Mouse (Mus musculus) c-Kit-positive CD71-negative TER-119-negative erythroid progenitor cells, embryonic 14.5 days (primary cell): ENCODE measurements at regions not wholly inside any gene's neighbourhood (a gene's known extent, or its start where the extent isn't known, plus 50 kb on each side); places are given as distances from the start of the nearest gene placed in this dataset.

Experiments used
- DNase-seq: peaks from one replicate; pipeline ENCODE4 v3.0.0-alpha.2; 2013; ENCODE audit warnings: low read depth

- DNase-seq: no peak
Observed at GRCm38 (mm10) chr14:67626181-67626580, 1617.2 kb upstream of the Gulo start.

- DNase-seq: no peak
Observed at GRCm38 (mm10) chr14:67623841-67624480, 1615.0 kb upstream of the Gulo start.

GRCm38 (mm10) chr14:67622911-67623310 lies 1613.9 kb upstream of the Gulo start:
- no peak for DNase-seq

GRCm38 (mm10) chr14:67621486-67621885 lies 1612.5 kb upstream of the Gulo start:
- DNase-seq: no peak

- peak; percentile 10 for DNase-seq
Observed at GRCm38 (mm10) chr14:67620854-67621476, 1612.0 kb upstream of the Gulo start.

- no peak for DNase-seq
Observed at GRCm38 (mm10) chr14:67619571-67619970, 1610.6 kb upstream of the Gulo start.

GRCm38 (mm10) chr14:67614369-67614768 lies 1605.4 kb upstream of the Gulo start:
- DNase-seq: no peak

GRCm38 (mm10) chr14:67613691-67614090 lies 1604.7 kb upstream of the Gulo start:
- no peak for DNase-seq

- no peak for DNase-seq
Observed at GRCm38 (mm10) chr14:67613221-67613620, 1604.2 kb upstream of the Gulo start.

GRCm38 (mm10) chr14:67612471-67612870 lies 1603.5 kb upstream of the Gulo start:
- DNase-seq: no peak

- DNase-seq: no peak
Observed at GRCm38 (mm10) chr14:67608262-67608661, 1599.3 kb upstream of the Gulo start.

GRCm38 (mm10) chr14:67602960-67603359 lies 1594.0 kb upstream of the Gulo start:
- no peak for DNase-seq

- no peak for DNase-seq
Observed at GRCm38 (mm10) chr14:67599734-67600133, 1590.7 kb upstream of the Gulo start.

- no peak for DNase-seq
Observed at GRCm38 (mm10) chr14:67588627-67589026, 1579.6 kb upstream of the Gulo start.

- no peak for DNase-seq
Observed at GRCm38 (mm10) chr14:67584456-67585048, 1575.5 kb upstream of the Gulo start.

GRCm38 (mm10) chr14:67582201-67582782 lies 1573.3 kb upstream of the Gulo start:
- DNase-seq: no peak

- no peak for DNase-seq
Observed at GRCm38 (mm10) chr14:67574346-67574949, 1565.4 kb upstream of the Gulo start.

- DNase-seq: no peak
Observed at GRCm38 (mm10) chr14:67573451-67573995, 1564.5 kb upstream of the Gulo start.

GRCm38 (mm10) chr14:67569744-67570322 lies 1560.8 kb upstream of the Gulo start:
- no peak for DNase-seq

- no peak for DNase-seq
Observed at GRCm38 (mm10) chr14:67568896-67569743, 1560.1 kb upstream of the Gulo start.

GRCm38 (mm10) chr14:67554897-67555296 lies 1545.9 kb upstream of the Gulo start:
- no peak for DNase-seq
